Mouse (Mus musculus) CH12.LX (cell line): ENCODE measurements around the gene Slc28a2. TPM values are rescaled to one million over a fixed set of nuclear protein-coding genes. Genes with fewer than 3 reads are reported as not detected.

Experiments
- DNase-seq: peaks from one replicate; pipeline ENCODE4 v3.0.0-alpha.2; 2013; ENCODE audit errors: extremely low read depth
- H3K27ac ChIP-seq: 2 replicates; pipeline ENCODE4 v1.5.1; 2012; ENCODE audit warnings: low read depth, mild to moderate bottlenecking, control low read depth, moderate library complexity; ENCODE audit not compliant: insufficient read depth
- H3K27me3 ChIP-seq: replicated peaks from 2 replicates; pipeline ENCODE3; 2012; ENCODE audit warnings: inconsistent platforms
- H3K36me3 ChIP-seq, 2 experiments: replicated peaks in 1 of 2; 2 replicates each; pipeline versions ENCODE3 to v1.6.1; 2012; ENCODE audit warnings: inconsistent platforms in 1 of 2, low read length in 1 of 2, mild to moderate bottlenecking in 1 of 2, mixed read lengths in 1 of 2, moderate library complexity in 1 of 2; ENCODE audit not compliant: control insufficient read depth in 1 of 2, insufficient read depth in 1 of 2
- H3K4me1 ChIP-seq, 2 experiments: 2 replicates each; pipeline ENCODE4 v1.6.1; 2012; ENCODE audit warnings: inconsistent platforms in 1 of 2, moderate library complexity in 1 of 2; ENCODE audit not compliant: insufficient read depth in 2 of 2, control insufficient read depth in 1 of 2
- H3K4me2 ChIP-seq: 2 replicates; pipeline ENCODE4 v1.6.1; 2012; ENCODE audit warnings: low read depth, mild to moderate bottlenecking, control low read depth; ENCODE audit not compliant: poor library complexity, insufficient read depth, severe bottlenecking
- H3K4me3 ChIP-seq, 3 experiments: fragments of 150-350 bp in 1 of 3; sonication (generic) in 1 of 3; replicated peaks in 1 of 3; 2 replicates each; pipeline versions ENCODE3 to v1.5.1; 2011 to 2012; ENCODE audit warnings: low read depth in 2 of 3, low read length in 2 of 3, mild to moderate bottlenecking in 2 of 3, moderate library complexity in 2 of 3, control low read depth in 1 of 3, improper control_type of control experiment in 1 of 3, inconsistent platforms in 1 of 3, mixed read lengths in 1 of 3; ENCODE audit not compliant: poor library complexity in 1 of 3
- H3K79me2 ChIP-seq: replicated peaks from 2 replicates; pipeline ENCODE4 v1.6.1; 2012; ENCODE audit warnings: mild to moderate bottlenecking, moderate library complexity; ENCODE audit not compliant: control insufficient read depth, poor library complexity, insufficient read depth, severe bottlenecking; ENCODE audit errors: extremely low read depth
- H3K9ac ChIP-seq: 2 replicates; pipeline ENCODE4 v1.6.1; 2012; ENCODE audit warnings: low read depth, mild to moderate bottlenecking, control low read depth, moderate library complexity; ENCODE audit not compliant: insufficient read depth
- H3K9me3 ChIP-seq: replicated peaks from 2 replicates; pipeline ENCODE3; 2012; ENCODE audit warnings: low read length, inconsistent platforms, mixed read lengths
- BHLHE40 ChIP-seq: IDR thresholded peaks from 2 replicates; pipeline ENCODE4 v1.6.1; 2011; ENCODE audit warnings: mild to moderate bottlenecking, low read depth, low read length, improper control_type of control experiment
- CHD1 ChIP-seq: IDR thresholded peaks from 2 replicates; pipeline ENCODE4 v1.6.1; 2012; ENCODE audit warnings: low read depth, low read length, improper control_type of control experiment, inconsistent platforms
- CHD2 ChIP-seq: IDR thresholded peaks from 2 replicates; pipeline ENCODE4 v1.6.1; 2011; ENCODE audit warnings: low read length, improper control_type of control experiment
- CTCF ChIP-seq, 2 experiments: IDR thresholded peaks in 1 of 2; conservative IDR thresholded peaks in 1 of 2; 2 replicates each; pipeline ENCODE4 v1.5.1; 2011 to 2012; ENCODE audit warnings: low read depth in 2 of 2, low read length in 2 of 2, improper control_type of control experiment in 1 of 2, inconsistent platforms in 1 of 2, mild to moderate bottlenecking in 1 of 2, moderate library complexity in 1 of 2
- E2F4 ChIP-seq: IDR thresholded peaks from 2 replicates; pipeline ENCODE4 v1.6.1; 2011; ENCODE audit warnings: low read depth, low read length, improper control_type of control experiment; ENCODE audit not compliant: insufficient replicate concordance
- ELF1 ChIP-seq: IDR thresholded peaks from 2 replicates; pipeline ENCODE4 v1.6.1; 2014; ENCODE audit warnings: low read depth, mild to moderate bottlenecking, inconsistent platforms, low read length, improper control_type of control experiment
- EP300 ChIP-seq: IDR thresholded peaks from 2 replicates; pipeline ENCODE4 v1.6.1; 2011; ENCODE audit warnings: low read length, improper control_type of control experiment
- ETS1 ChIP-seq: conservative IDR thresholded peaks from 2 replicates; pipeline ENCODE4 v1.6.1; 2012; ENCODE audit warnings: low read depth, mild to moderate bottlenecking, inconsistent platforms, low read length, improper control_type of control experiment, moderate library complexity
- GABPA ChIP-seq: IDR thresholded peaks from 2 replicates; pipeline ENCODE4 v1.6.1; 2012; ENCODE audit warnings: low read depth, low read length, improper control_type of control experiment, inconsistent platforms; ENCODE audit not compliant: insufficient replicate concordance
- HCFC1 ChIP-seq: IDR thresholded peaks from 2 replicates; pipeline ENCODE4 v1.6.1; 2012; ENCODE audit warnings: low read depth, mild to moderate bottlenecking, inconsistent platforms, low read length, improper control_type of control experiment
- IRF4 ChIP-seq: IDR thresholded peaks from 2 replicates; pipeline ENCODE4 v1.6.1; 2014; ENCODE audit warnings: low read depth, mild to moderate bottlenecking, inconsistent platforms, low read length, improper control_type of control experiment
- JUN ChIP-seq: IDR thresholded peaks from 2 replicates; pipeline ENCODE4 v1.6.1; 2011; ENCODE audit warnings: low read depth, mild to moderate bottlenecking, low read length, improper control_type of control experiment, moderate library complexity; ENCODE audit not compliant: insufficient read depth
- JUND ChIP-seq: conservative IDR thresholded peaks from 2 replicates; pipeline ENCODE4 v1.6.1; 2011; ENCODE audit warnings: low read depth, low read length, improper control_type of control experiment
- KAT2A ChIP-seq: IDR thresholded peaks from 2 replicates; pipeline ENCODE4 v1.6.1; 2012; ENCODE audit warnings: low read length, improper control_type of control experiment, inconsistent platforms; ENCODE audit not compliant: insufficient replicate concordance
- MAFK ChIP-seq: IDR thresholded peaks from 2 replicates; pipeline ENCODE4 v1.6.1; 2011; ENCODE audit warnings: low read length, improper control_type of control experiment; ENCODE audit not compliant: insufficient replicate concordance
- MAX ChIP-seq: IDR thresholded peaks from 2 replicates; pipeline ENCODE4 v1.6.1; 2011; ENCODE audit warnings: low read length, improper control_type of control experiment
- MAZ ChIP-seq: IDR thresholded peaks from 2 replicates; pipeline ENCODE4 v1.6.1; 2012; ENCODE audit warnings: low read depth, mild to moderate bottlenecking, inconsistent platforms, low read length, improper control_type of control experiment, moderate library complexity
- MEF2A ChIP-seq: IDR thresholded peaks from 2 replicates; pipeline ENCODE4 v1.6.1; 2014; ENCODE audit warnings: low read depth, mild to moderate bottlenecking, inconsistent platforms, low read length, improper control_type of control experiment, borderline replicate concordance
- MXI1 ChIP-seq: IDR thresholded peaks from 2 replicates; pipeline ENCODE4 v1.6.1; 2011; ENCODE audit warnings: mild to moderate bottlenecking, low read depth, low read length, improper control_type of control experiment
- MYC ChIP-seq: IDR thresholded peaks from 2 replicates; pipeline ENCODE4 v1.6.1; 2011; ENCODE audit warnings: low read depth, mild to moderate bottlenecking, improper control_type of control experiment, low read length
- NELFE ChIP-seq: IDR thresholded peaks from 2 replicates; pipeline ENCODE4 v1.6.1; 2011; ENCODE audit warnings: low read depth, low read length, improper control_type of control experiment
- NRF1 ChIP-seq: IDR thresholded peaks from 2 replicates; pipeline ENCODE4 v1.6.1; 2014; ENCODE audit warnings: low read depth, mild to moderate bottlenecking, inconsistent platforms, low read length, improper control_type of control experiment, moderate library complexity
- PAX5 ChIP-seq: IDR thresholded peaks from 2 replicates; pipeline ENCODE4 v1.6.1; 2012; ENCODE audit warnings: low read length, inconsistent platforms, mixed read lengths
- POLR2A ChIP-seq: IDR thresholded peaks from 2 replicates; pipeline ENCODE4 v1.6.1; 2011; ENCODE audit warnings: low read depth, mild to moderate bottlenecking, improper control_type of control experiment, low read length
- POLR2AphosphoS2 ChIP-seq: IDR thresholded peaks from 2 replicates; pipeline ENCODE4 v1.6.1; 2011; ENCODE audit warnings: low read depth, low read length, improper control_type of control experiment
- RAD21 ChIP-seq: IDR thresholded peaks from 2 replicates; pipeline ENCODE4 v1.6.1; 2011; ENCODE audit warnings: low read depth, mild to moderate bottlenecking, low read length, improper control_type of control experiment, moderate library complexity
- RCOR1 ChIP-seq: conservative IDR thresholded peaks from 2 replicates; pipeline ENCODE4 v1.6.1; 2012; ENCODE audit warnings: low read depth, mild to moderate bottlenecking, inconsistent platforms, low read length, improper control_type of control experiment
- SIN3A ChIP-seq: IDR thresholded peaks from 2 replicates; pipeline ENCODE4 v1.6.1; 2012; ENCODE audit warnings: low read length, improper control_type of control experiment, inconsistent platforms
- SMC3 ChIP-seq: IDR thresholded peaks from 2 replicates; pipeline ENCODE4 v1.6.1; 2011; ENCODE audit warnings: low read depth, low read length, improper control_type of control experiment
- TBP ChIP-seq: conservative IDR thresholded peaks from 2 replicates; pipeline ENCODE4 v1.6.1; 2011; ENCODE audit warnings: low read depth, low read length, improper control_type of control experiment
- TCF12 ChIP-seq: IDR thresholded peaks from 2 replicates; pipeline ENCODE4 v1.6.1; 2014; ENCODE audit warnings: low read depth, mild to moderate bottlenecking, inconsistent platforms, low read length, improper control_type of control experiment
- UBTF ChIP-seq: IDR thresholded peaks from 2 replicates; pipeline ENCODE4 v1.6.1; 2012; ENCODE audit warnings: low read depth, mild to moderate bottlenecking, inconsistent platforms, low read length, improper control_type of control experiment, moderate library complexity
- USF1 ChIP-seq: IDR thresholded peaks from 2 replicates; pipeline ENCODE4 v1.6.1; 2014; ENCODE audit warnings: low read depth, mild to moderate bottlenecking, inconsistent platforms, low read length, improper control_type of control experiment
- USF2 ChIP-seq: conservative IDR thresholded peaks from 2 replicates; pipeline ENCODE4 v1.6.1; 2011; ENCODE audit warnings: low read depth, low read length, improper control_type of control experiment
- ZC3H11A ChIP-seq: IDR thresholded peaks from 2 replicates; pipeline ENCODE4 v1.6.1; 2012; ENCODE audit warnings: low read depth, mild to moderate bottlenecking, inconsistent platforms, low read length, improper control_type of control experiment
- ZKSCAN1 ChIP-seq: IDR thresholded peaks from 2 replicates; pipeline ENCODE4 v1.6.1; 2012; ENCODE audit warnings: low read depth, inconsistent platforms, low read length, improper control_type of control experiment, borderline replicate concordance
- ZMIZ1 ChIP-seq: IDR thresholded peaks from 2 replicates; pipeline ENCODE4 v1.6.1; 2012; ENCODE audit warnings: low read depth, mild to moderate bottlenecking, inconsistent platforms, low read length, improper control_type of control experiment
- ZNF384 ChIP-seq: IDR thresholded peaks from 2 replicates; pipeline ENCODE4 v1.6.1; 2012; ENCODE audit warnings: low read depth, low read length, improper control_type of control experiment, inconsistent platforms
- dilution Hi-C: fragments of 300-500 bp; cut with MboI; formaldehyde crosslinking; loops from 2 replicates; pipeline ENCODE4 v1.14.3; 2020; ENCODE audit warnings: low sequenced_read_pairs; ENCODE audit not compliant: extremely low pct_unique_long_range_greater_than_20kb, extremely low pct_ligation_motif_present
- in situ Hi-C: fragments of 300-500 bp; cut with MboI; formaldehyde crosslinking; loops from 3 replicates; pipeline ENCODE4 v1.14.3; 2019; ENCODE audit warnings: low sequenced_read_pairs, low pct_ligation_motif_present, low pct_unique_long_range_greater_than_20kb, mixed read lengths
- polyA plus RNA-seq: library from polyadenylated mRNA; unstranded; fragments of >175 nt; gene quantifications from 2 replicates; pipeline ENCODE4 v1.2.1, GENCODE M21; 2012; ENCODE audit warnings: low read depth; ENCODE audit not compliant: insufficient read length
- total RNA-seq, 2 experiments: library from RNA; depleted of rRNA; stranded (reverse); fragments of 300-350 nt in 1 of 2; fragments of >200 nt in 1 of 2; gene quantifications; 2 replicates each; pipeline ENCODE4 v1.2.3; 2012 to 2014

Slc28a2 gene
- total and polyA plus RNA-seq, 3 experiments, result 16.3 to 31.4 (median 30.3) TPM

- no peaks in the 10 kb centered on the region for H3K36me3 ChIP-seq
- peak; percentile 86 for DNase-seq
- H3K79me2 ChIP-seq, result no peaks in the 10 kb centered on the region
- dilution Hi-C loops, result no loop called here
- peaks cover 5 to 8% of the 10 kb centered on the region in 2 experiments for H3K4me1 ChIP-seq
- H3K4me3 ChIP-seq, result peak overlapping the region; percentile 35 to 54 (median 41)
- in situ Hi-C loops, result no loop called here
- TF ChIP-seq MAX, result peak; percentile 44; the same call in 1 of the 2 replicates
- peak; percentile 75 for TF ChIP-seq NRF1
- TF ChIP-seq E2F4, result no peak
- TF ChIP-seq NELFE, result no peak
- no peak for TF ChIP-seq ETS1
- TF ChIP-seq ZC3H11A, result no peak
- TF ChIP-seq ZKSCAN1, result no peak
- no peak for TF ChIP-seq JUND
- TF ChIP-seq SIN3A, result 0 out of 2 replicates have a peak, but pooled peaks have one; percentile 24
- peak; percentile 22 for TF ChIP-seq ELF1
- peak in 1 of 2 experiments; percentile 82; a peak in 2 of 4 replicates for TF ChIP-seq CTCF (conservative IDR thresholded peaks at IDR 0.05 in 1 of 2, IDR thresholded peaks at IDR 0.05 in 1 of 2; ENCODE audit: low read depth in 2 of 2, low read length in 2 of 2)
- no peak for TF ChIP-seq KAT2A
- no peak for TF ChIP-seq CHD1
- no peak for TF ChIP-seq ZMIZ1
- peak; percentile 47 for TF ChIP-seq RAD21
- no peak for TF ChIP-seq POLR2AphosphoS2
- TF ChIP-seq ZNF384, result no peak
- peak; percentile 67 for TF ChIP-seq SMC3
- TF ChIP-seq USF1, result no peak
- no peak for TF ChIP-seq GABPA
- TF ChIP-seq EP300, result no peak
- TF ChIP-seq MEF2A, result no peak
- TF ChIP-seq USF2, result no peak
- TF ChIP-seq MAZ, result no peak; the same call in 1 of the 2 replicates
- TF ChIP-seq BHLHE40, result no peak; the same call in 1 of the 2 replicates
- TF ChIP-seq UBTF, result peak; percentile 47; the same call in 1 of the 2 replicates
- no peak for TF ChIP-seq PAX5
- no peak for TF ChIP-seq CHD2
- peak; percentile 42; the same call in 1 of the 2 replicates for TF ChIP-seq TCF12
- no peak for TF ChIP-seq MAFK
- no peak; the same call in 1 of the 2 replicates for TF ChIP-seq HCFC1
- no peak for TF ChIP-seq JUN
- TF ChIP-seq IRF4, result 0 out of 2 replicates have a peak, but pooled peaks have one; percentile 28
- no peak for TF ChIP-seq MXI1
- peak; percentile 65; the same call in 1 of the 2 replicates for TF ChIP-seq TBP
- no peak for TF ChIP-seq RCOR1
- no peak for TF ChIP-seq MYC
- TF ChIP-seq POLR2A, result peak; percentile 68
- H3K9me3 ChIP-seq, result no peaks in the 10 kb centered on the region
- H3K4me2 ChIP-seq, result peak overlapping the region; percentile 68
- H3K27ac ChIP-seq, result no peak overlapping the region
- H3K9ac ChIP-seq, result peak overlapping the region; percentile 21; the same call in 1 of the 2 replicates
- H3K27me3 ChIP-seq, result no peaks in the 10 kb centered on the region
These were observed 41.2 kb downstream of the Slc28a2 start for GRCm38 (mm10) chr2:122467351-122468013.
